Mouse (Mus musculus): ENCODE results near the gene Bcam.

- TF ChIP-seq POLR2A (IDR thresholded peaks at IDR 0.05; ENCODE audit: borderline replicate concordance, extremely low read depth, insufficient read depth, insufficient read length, poor library complexity, severe bottlenecking) (no peak), CTCF (IDR thresholded peaks at IDR 0.05; ENCODE audit: borderline replicate concordance, extremely low read depth, insufficient read depth, insufficient read length) (no peak)
These were observed 24.2 kb downstream of the Bcam start for GRCm38 (mm10) chr7:19746426-19747201.
